Mouse (Mus musculus) thymus, adult 2 months (tissue): ENCODE results near the gene Tulp1.

ENCODE experiments used
- CTCF ChIP-seq: fragments of 200-500 bp; IDR thresholded peaks from 2 replicates; pipeline ENCODE4 v1.5.1; 2012; ENCODE audit warnings: mild to moderate bottlenecking, control low read depth, low read length, moderate library complexity, borderline replicate concordance; ENCODE audit not compliant: control insufficient read depth, poor library complexity, insufficient read depth; ENCODE audit errors: extremely low read depth
- POLR2A ChIP-seq: fragments of 200-500 bp; IDR thresholded peaks from 2 replicates; pipeline ENCODE4 v1.6.1; 2012; ENCODE audit warnings: mild to moderate bottlenecking, low read length, control low read depth, moderate library complexity; ENCODE audit not compliant: control insufficient read depth, poor library complexity, insufficient read depth; ENCODE audit errors: extremely low read depth

GRCm38 (mm10) chr17:28411381-28411960 lies 46.4 kb upstream of the Tulp1 start:
- TF ChIP-seq CTCF (no peak), POLR2A (no peak)
